Mouse (Mus musculus) heart, embryonic 13.5 days (tissue): ENCODE measurements around the gene Gpank1. TPM values are rescaled to one million over a fixed set of nuclear protein-coding genes. Genes with fewer than 3 reads are reported as not detected.
A peak's percentile ranks its signal among the peaks of the same experiment; 100 is the strongest.

Experiments used
- ATAC-seq: fragments of 200-750 bp; cut with Nextera tagmentation; 2 replicates; pipeline ENCODE4 v1.8.0; 2017; ENCODE audit warnings: moderate TSS enrichment; ENCODE audit not compliant: insufficient number of reproducible peaks, low FRiP score, low TSS enrichment; ENCODE audit errors: extremely low read depth
- H3K27ac ChIP-seq: fragments of 300-500 bp; sonication (generic); replicated peaks from 2 replicates; pipeline ENCODE4 v1.5.1; 2015; ENCODE audit warnings: moderate library complexity, mild to moderate bottlenecking, inconsistent platforms
- H3K27me3 ChIP-seq: fragments of 300-500 bp; sonication (generic); replicated peaks from 2 replicates; pipeline ENCODE4 v1.6.1; 2015; ENCODE audit warnings: mild to moderate bottlenecking, inconsistent platforms
- H3K36me3 ChIP-seq: fragments of 300-500 bp; sonication (generic); 2 replicates; pipeline ENCODE4 v1.6.1; 2015; ENCODE audit warnings: mild to moderate bottlenecking, inconsistent platforms
- H3K4me1 ChIP-seq: fragments of 300-500 bp; sonication (generic); 2 replicates; pipeline ENCODE4 v1.6.1; 2015; ENCODE audit warnings: inconsistent platforms
- H3K4me2 ChIP-seq: fragments of 300-500 bp; sonication (generic); 2 replicates; pipeline ENCODE4 v1.6.1; 2015; ENCODE audit warnings: inconsistent platforms, mild to moderate bottlenecking, moderate library complexity
- H3K4me3 ChIP-seq: fragments of 300-500 bp; sonication (generic); 2 replicates; pipeline ENCODE4 v1.5.1; 2015; ENCODE audit warnings: moderate library complexity, mild to moderate bottlenecking, inconsistent platforms
- H3K9ac ChIP-seq: fragments of 300-500 bp; sonication (generic); 2 replicates; pipeline ENCODE4 v1.6.1; 2015; ENCODE audit warnings: inconsistent platforms, mild to moderate bottlenecking, moderate library complexity
- H3K9me3 ChIP-seq: fragments of 300-500 bp; sonication (generic); 2 replicates; pipeline ENCODE4 v1.6.1; 2016; ENCODE audit warnings: inconsistent platforms
- WGBS: fragments of 180-500 bp; shearing (Covaris S2); methylation state at CpG from one replicate; pipeline ENCODE4 v1.1.7; 2015; ENCODE audit warnings: mixed read lengths; 5-methylcytosine and 5-hydroxymethylcytosine counted together
- polyA plus RNA-seq: library from polyadenylated mRNA; unstranded; fragments of >200 nt; fragmentation: Nextera tagmentation; extraction: Ambion mirVana; gene quantifications from 2 replicates; pipeline ENCODE4 v1.2.1, GENCODE M21; 2015

Gpank1 gene
- polyA plus RNA-seq, 1 experiment from 2014 or later = 10.7 TPM

DNA sequence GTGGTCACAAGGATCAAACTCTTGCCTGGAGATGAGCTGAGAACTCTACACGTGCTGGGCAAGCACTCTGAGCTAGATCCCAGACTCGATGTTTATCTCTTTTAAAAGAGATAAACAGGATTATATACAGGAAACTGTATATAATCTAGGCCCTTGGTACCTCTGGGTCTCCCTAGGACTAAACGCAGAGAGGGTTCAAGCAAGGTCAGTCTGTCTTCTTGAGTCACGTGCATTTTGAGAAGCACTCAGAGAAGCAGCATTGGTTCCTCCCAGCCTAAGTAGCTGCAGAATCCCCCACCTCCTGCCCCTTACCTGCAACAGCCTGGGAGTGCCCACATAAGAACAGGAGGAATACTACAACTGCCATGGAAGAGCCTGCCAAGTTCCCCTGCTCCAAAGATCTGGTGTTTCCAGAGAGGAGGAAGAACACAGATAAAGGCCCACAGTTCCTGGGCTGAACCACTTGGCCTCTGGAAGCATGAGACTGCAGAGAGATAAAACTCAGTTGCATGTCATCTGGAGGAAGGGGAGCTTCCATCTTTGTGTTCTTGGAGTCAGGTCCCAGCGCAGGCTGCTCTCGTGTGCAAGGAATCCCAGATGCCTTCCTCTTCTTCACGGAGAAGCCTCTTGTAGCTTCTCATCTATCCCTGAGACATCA is 35.9 kb upstream of the Gpank1 start, which contains the start of gene Ly6g6f:
Gene Ly6g6f (minus strand): TSS at position 403 of the 658 bp plus-strand sequence.
- H3K9ac ChIP-seq = no peak within 1 kb of the TSS
- H3K4me3 ChIP-seq = no peak within 1 kb of the TSS
- H3K27me3 ChIP-seq = peaks cover 21% of the 10 kb centered on the region
- H3K9me3 ChIP-seq = no peaks in the 10 kb centered on the region
- no peak within 1 kb of the TSS for H3K27ac ChIP-seq
- no peak for ATAC-seq
- no peaks in the 10 kb centered on the region for H3K36me3 ChIP-seq
- 43% methylated on average over 7 of the region's 7 CpGs for WGBS
- H3K4me1 ChIP-seq = peaks cover 16% of the 10 kb centered on the region
- H3K4me2 ChIP-seq = no peak within 1 kb of the TSS

DNA sequence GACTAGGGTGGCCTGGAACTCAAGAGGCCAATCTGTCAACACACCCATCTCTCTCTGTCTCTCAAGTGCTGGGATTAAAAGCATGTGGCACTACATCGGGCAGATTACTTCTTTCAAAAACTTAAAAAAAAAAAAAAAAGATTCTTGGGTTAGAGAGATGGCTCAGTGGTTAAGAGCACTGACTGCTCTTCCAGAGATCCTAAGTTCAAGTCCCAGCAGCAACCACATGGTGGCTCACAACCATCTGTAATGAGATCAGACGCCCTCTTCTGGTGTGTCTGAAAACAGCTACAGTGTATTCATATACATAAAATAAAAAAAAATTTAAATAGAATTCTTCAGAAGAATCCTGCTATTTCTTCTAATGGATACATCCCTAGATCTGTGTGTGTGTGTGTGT is 33.1 kb upstream of the Gpank1 start:
- Histone ChIP-seq H3K9ac (no peak overlapping the region), H3K36me3 (peaks cover 25% of the 10 kb centered on the region), H3K4me2 (no peak overlapping the region), H3K27me3 (peaks cover 6% of the 10 kb centered on the region), H3K9me3 (no peaks in the 10 kb centered on the region), H3K4me1 (peaks cover 22% of the 10 kb centered on the region), H3K4me3 (no peak overlapping the region), H3K27ac (no peak overlapping the region)
- no peak for ATAC-seq
- 34% methylated on average over 2 of the region's 2 CpGs for WGBS

DNA sequence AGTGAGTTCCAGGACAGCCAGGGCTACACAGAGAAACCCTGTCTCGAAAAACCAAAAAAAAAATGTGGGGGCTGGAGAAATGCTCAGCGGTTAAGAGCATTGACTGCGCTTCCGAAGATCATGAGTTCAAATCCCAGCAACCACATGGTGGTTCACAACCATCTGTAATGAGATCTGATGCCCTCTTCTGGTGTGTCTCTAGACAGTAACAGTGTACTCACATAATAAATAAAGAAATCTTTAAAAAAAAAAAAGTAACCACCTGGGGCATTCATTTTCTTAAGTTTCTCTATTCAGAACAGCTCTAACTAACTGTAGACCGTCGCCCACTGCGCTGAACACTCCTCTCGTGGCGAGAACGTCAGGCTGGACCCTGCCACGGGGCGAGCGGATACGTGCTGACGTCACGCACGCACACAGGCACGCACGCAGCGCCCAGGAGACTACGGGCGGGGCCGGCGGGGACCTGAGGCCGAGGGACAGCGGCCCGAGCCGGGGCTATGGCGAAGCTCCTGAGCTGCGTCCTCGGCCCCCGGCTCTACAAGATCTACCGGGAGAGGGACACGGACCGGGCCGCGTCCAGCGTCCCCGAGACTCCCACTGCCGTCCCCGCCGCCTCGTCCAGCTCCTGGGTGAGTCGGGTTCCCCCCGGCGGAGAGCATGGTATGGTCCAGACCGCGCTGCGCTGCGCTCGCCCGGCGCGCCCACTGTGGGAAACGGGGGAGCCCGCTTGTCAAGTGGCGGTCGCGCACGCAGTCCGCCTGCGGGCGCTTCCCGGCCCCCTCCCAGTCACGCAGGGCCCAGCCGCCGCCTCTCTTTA is 32.2 kb upstream of the Gpank1 start, which contains the start of gene Abhd16a:
Gene Abhd16a (plus strand): TSS at position 439 of the 820 bp plus-strand sequence.
- Histone ChIP-seq H3K27ac (peak within 1 kb of the TSS; percentile 92), H3K4me2 (peak within 1 kb of the TSS; percentile 83), H3K9me3 (no peaks in the 10 kb centered on the region), H3K4me3 (peak within 1 kb of the TSS; percentile 73), H3K9ac (peak within 1 kb of the TSS; percentile 87), H3K27me3 (no peaks in the 10 kb centered on the region), H3K4me1 (peaks cover 22% of the 10 kb centered on the region), H3K36me3 (peaks cover 34% of the 10 kb centered on the region)
- ATAC-seq = peak; percentile 96
- 4% methylated on average over 52 of the region's 67 CpGs for WGBS

DNA sequence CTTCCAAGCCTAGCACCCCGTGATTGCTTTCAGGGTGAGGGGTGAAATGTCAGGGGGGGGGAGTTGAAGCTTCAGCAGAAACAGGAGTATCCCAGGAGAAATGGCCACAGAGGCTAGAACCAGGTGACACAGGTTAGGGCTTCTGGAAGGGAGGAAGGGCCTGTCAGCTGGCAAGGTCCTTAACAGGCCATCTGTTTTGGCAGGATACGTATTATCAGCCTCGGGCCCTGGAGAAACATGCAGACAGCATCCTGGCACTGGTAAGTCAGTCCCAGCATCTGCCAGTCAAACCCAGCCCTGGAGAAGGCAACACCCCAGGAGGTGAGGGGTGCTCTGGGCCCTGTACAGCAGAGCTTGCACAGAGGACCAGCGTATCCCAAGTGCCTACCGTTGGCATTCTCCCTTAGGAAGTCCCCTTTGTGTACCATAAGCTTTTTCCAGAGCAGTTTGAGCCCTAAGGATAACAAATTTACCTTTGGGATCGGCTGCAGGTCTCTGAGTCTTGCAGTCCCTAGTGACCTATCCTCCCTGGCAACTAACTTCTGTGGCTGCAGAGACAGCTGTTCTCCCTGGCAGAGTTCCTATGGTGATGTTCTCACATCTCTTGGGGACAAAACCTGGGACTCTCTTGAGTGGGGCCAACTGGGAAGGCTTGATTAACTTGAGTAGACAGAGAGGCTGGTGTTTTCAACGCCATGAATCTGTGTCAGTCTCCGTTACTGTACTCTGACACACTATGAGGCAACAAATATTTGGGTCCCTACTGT is 30.9 kb upstream of the Gpank1 start:
- Histone ChIP-seq H3K27ac (0 out of 2 replicates have a peak overlapping the region, but pooled peaks have one; percentile 92), H3K9me3 (no peaks in the 10 kb centered on the region), H3K4me2 (peak overlapping the region; percentile 83), H3K9ac (peak overlapping the region; percentile 87), H3K36me3 (peaks cover 47% of the 10 kb centered on the region), H3K4me1 (peaks cover 27% of the 10 kb centered on the region), H3K4me3 (peak overlapping the region; percentile 73), H3K27me3 (no peaks in the 10 kb centered on the region)
- 55% methylated on average over 8 of the region's 8 CpGs for WGBS
- ATAC-seq = no peak

DNA sequence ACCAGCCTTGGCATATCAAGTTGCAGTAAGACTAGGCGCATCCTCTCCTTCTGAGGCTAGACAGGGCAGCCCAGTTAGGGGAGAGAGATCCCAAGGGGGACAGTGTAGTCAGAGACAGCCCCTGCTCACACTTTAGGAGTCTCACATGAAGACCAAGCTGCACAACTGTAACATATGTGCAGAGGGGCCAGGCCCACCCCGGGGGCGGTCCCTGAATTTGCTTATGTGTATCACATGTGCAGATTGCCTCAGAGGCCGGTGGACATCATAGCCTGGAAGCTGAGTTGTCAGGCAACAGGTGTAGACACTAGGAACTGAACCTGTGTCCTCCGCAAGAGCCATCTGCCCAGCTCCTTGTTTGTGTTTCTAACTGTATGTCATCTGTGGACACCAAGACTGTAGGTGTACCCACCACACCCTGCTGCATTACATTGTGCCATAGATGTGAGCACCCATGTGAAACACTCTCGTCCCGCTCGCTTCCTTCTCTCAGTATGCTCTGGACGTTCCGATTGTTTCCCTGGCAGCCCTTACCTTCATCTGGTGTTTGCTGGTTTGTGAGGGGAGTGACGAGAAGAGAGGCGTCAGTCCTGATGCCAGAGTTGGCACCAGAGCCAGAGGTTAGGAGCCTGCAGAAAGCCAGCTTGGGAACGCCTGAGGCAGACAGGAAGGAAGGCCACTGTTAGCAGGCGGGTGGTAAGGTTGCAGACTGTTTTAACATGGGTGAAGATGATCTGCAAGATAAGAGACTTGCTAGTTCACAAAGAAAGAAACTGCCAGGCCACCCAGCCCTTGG is 28.7 kb upstream of the Gpank1 start:
- no peaks in the 10 kb centered on the region for H3K27me3 ChIP-seq
- no peaks in the 10 kb centered on the region for H3K9me3 ChIP-seq
- H3K27ac ChIP-seq = no peak overlapping the region
- ATAC-seq = no peak
- no peak overlapping the region for H3K4me3 ChIP-seq
- peaks cover 69% of the 10 kb centered on the region for H3K36me3 ChIP-seq
- no peak overlapping the region for H3K4me2 ChIP-seq
- H3K4me1 ChIP-seq = peaks cover 24% of the 10 kb centered on the region
- 84% methylated on average over 14 of the region's 14 CpGs for WGBS
- H3K9ac ChIP-seq = no peak overlapping the region

DNA sequence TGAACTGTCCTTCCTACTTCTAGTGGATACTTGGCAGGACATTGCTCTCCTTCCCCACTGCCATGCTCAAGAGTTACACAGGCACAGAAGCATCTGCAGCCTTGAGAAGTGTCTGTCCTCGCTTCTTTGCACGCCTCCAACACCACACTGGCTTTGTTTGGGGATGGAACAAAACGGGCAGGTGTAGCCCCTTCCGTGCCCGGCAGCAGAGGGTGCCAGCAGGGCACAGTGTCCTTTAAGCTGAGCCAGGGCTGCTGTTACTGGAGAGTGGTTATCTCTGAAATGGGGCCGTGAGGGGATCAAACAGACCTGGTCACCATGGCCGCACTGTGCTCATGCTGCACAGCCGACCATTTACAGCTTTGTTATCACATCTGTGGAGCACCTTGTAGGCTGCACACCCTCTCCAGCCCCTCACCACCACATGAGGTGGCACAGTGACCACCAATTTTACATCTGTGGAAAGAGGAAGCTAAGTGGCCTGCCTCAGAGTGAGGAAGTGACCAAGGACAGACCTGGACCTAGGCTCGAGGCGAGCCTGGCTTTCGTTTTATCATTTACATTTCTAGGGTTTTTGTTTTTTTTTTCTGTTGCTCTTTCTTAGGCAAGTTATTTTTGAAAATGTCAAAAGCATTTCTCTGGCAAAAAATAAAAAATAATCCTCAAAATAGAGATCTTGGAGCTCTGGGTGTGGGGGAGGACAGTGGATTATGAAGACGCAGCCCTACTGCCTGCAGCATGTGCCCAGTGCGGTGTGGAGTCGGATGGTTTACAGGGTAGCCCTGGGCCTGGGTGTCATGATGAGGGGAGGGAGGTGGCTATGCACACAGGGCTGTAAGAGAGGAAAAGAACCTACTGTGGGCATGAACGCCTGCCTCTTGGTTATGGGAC is 26.5 kb upstream of the Gpank1 start:
- H3K36me3 ChIP-seq = peaks cover 90% of the 10 kb centered on the region
- H3K4me3 ChIP-seq = no peak overlapping the region
- 0 out of 2 replicates have a peak overlapping the region, but pooled peaks have one; percentile 19 for H3K9ac ChIP-seq
- H3K9me3 ChIP-seq = no peaks in the 10 kb centered on the region
- H3K27me3 ChIP-seq = no peaks in the 10 kb centered on the region
- H3K27ac ChIP-seq = no peak overlapping the region
- peaks cover 19% of the 10 kb centered on the region for H3K4me1 ChIP-seq
- ATAC-seq = no peak
- 75% methylated on average over 15 of the region's 15 CpGs for WGBS
- H3K4me2 ChIP-seq = no peak overlapping the region

DNA sequence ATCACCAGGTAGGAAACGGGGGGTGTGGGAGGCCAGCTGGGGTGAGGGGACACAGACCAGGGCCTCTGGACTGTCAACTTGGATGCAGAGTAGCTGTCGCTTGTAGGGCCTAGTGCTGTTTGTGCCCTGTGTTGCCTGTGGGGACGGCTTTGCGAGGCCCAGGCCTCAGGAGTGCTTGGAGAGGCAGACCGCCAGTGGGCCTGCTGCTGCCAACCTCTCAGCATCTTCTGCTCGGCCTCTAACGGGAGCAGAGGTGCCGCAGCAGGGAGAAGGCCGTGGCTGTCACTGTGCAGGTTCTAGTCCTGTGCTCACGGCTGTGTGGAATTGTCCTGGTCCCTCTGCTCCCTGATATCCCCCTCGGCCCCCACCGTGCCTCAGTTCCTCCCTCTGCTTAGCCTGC is 24.7 kb upstream of the Gpank1 start:
- H3K36me3 ChIP-seq = peaks cover 98% of the 10 kb centered on the region
- H3K4me2 ChIP-seq = no peak overlapping the region; the same call in 1 of the 2 replicates
- no peak for ATAC-seq
- H3K4me1 ChIP-seq = peaks cover 7% of the 10 kb centered on the region
- WGBS = 87% methylated on average over 12 of the region's 12 CpGs
- H3K9ac ChIP-seq = peak overlapping the region; percentile 55
- H3K27ac ChIP-seq = no peak overlapping the region
- no peak overlapping the region for H3K4me3 ChIP-seq
- H3K27me3 ChIP-seq = no peaks in the 10 kb centered on the region
- H3K9me3 ChIP-seq = no peaks in the 10 kb centered on the region

DNA sequence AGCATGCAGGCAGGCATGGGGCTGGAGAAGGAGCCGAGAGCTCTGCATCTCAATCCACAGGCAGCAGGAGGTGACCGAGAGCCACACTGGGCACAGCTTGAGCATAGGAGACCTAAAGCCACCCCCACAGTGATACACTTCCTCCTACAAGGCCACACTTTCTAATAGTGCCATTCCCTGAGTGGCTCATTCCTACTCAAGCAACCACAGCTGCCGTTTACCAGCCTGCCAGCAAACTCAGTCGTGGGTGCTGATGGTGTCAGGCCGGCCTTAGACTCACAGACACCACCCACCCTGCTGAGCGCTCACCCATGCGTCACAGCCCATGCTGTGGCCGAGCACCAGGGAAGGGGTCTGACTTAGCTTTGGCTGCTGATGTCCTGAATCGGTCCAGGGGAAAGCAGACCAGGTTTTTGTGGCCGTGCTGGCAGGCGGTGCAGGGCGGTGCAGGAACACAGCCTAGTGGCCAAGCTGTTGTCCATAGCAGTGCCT is 24.0 kb upstream of the Gpank1 start:
- no peak overlapping the region for H3K4me2 ChIP-seq
- WGBS = 83% methylated on average over 12 of the region's 12 CpGs
- H3K4me3 ChIP-seq = no peak overlapping the region
- H3K4me1 ChIP-seq = peaks cover 12% of the 10 kb centered on the region
- H3K27ac ChIP-seq = no peak overlapping the region
- H3K9me3 ChIP-seq = no peaks in the 10 kb centered on the region
- ATAC-seq = no peak
- no peaks in the 10 kb centered on the region for H3K27me3 ChIP-seq
- H3K36me3 ChIP-seq = peaks cover 99% of the 10 kb centered on the region
- H3K9ac ChIP-seq = no peak overlapping the region

DNA sequence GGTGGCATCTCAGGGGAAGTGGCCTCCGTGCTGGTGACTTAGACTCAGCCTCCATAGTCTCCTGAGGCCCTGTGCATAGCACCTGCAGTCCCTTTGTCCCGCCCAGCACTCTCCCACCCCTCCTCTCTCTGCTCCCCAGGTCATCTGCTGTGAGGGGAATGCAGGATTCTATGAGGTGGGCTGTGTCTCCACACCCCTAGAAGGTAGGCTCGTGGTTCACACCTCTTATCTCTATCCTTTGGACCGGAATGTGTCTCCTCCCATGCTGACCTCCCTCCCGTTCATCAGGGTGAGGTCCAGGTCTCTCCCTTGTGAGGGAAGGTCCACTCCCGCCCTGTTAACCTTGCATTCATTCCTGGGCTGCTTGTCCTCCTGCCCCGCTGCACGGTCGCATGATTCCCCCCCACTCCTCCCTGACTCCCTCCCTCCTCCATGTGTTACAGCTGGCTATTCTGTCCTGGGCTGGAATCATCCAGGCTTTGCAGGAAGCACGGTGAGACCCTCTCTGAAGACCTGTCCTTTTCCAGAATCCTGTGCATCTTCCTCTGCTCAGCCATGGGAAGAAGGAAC is 21.0 kb upstream of the Gpank1 start:
- Histone ChIP-seq H3K9ac (0 out of 2 replicates have a peak overlapping the region, but pooled peaks have one; percentile 19), H3K9me3 (no peaks in the 10 kb centered on the region), H3K4me1 (peaks cover 21% of the 10 kb centered on the region), H3K4me3 (no peak overlapping the region), H3K27me3 (no peaks in the 10 kb centered on the region), H3K27ac (no peak overlapping the region), H3K36me3 (peaks cover 86% of the 10 kb centered on the region), H3K4me2 (no peak overlapping the region)
- no peak for ATAC-seq
- 51% methylated on average over 10 of the region's 10 CpGs for WGBS
